Mouse (Mus musculus): ENCODE data around the gene F2rl2. TPM values are rescaled to one million over a fixed set of nuclear protein-coding genes. Genes with fewer than 3 reads are reported as not detected.

The F2rl2 gene
- total RNA-seq, 2 experiments from 2014 or later = 1.2 to 1.3 TPM

DNA sequence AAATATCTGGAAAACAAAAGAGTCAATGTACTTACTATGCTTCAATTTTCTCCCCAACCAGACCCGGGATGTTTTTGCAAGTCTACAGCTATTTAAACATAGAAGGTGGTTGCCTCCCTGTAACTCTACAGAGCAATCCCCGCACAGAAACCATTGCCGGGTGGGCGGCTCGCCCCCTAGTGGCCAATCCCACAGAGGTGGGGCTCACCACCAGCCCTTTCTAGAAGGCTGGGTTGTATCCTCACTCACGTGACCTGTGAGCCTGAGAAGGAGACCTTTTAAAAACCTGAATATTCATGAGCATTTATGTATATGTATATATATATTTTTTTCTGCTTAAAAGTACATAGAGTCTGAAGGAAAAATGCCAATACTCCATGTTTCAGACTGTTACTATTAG is 49.9 kb downstream of the F2rl2 start:
- Histone ChIP-seq H3K27ac (no peak overlapping the region), H3K4me3 (no peak overlapping the region)
- intact Hi-C loops (cut with DNase I) = loop anchor here (5.0 kb wide), 1 partner anchor 146 kb away; the partner anchor contains the start of gene Iqgap2
- TF ChIP-seq CTCF (IDR thresholded peaks at IDR 0.05) = peak; percentile 80
- peak; percentile 27 to 45 for DNase-seq (ENCODE audit: extremely low spot score in 1 of 2, low spot score in 2 of 2)

DNA sequence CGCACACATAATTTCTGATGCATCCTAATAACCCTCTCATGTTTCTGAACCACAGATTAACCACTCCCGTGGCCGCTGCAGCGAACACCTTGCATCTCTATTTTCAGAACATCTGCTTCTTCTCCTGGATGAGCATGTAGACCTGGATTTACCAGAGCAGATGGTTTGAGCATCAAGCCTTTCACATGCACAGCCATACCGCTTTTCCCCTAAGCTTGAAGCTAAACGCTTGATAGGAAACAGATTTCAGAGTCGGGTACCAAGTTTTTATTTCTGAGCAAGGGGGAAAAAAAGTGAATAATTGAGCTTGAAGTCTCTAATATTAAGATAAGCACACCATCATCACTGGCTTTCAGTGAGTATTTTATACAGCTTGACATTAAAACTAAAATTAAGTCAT is 50.4 kb downstream of the F2rl2 start:
- TF ChIP-seq CTCF (IDR thresholded peaks at IDR 0.05) = no peak
- no peak overlapping the region for H3K4me3 ChIP-seq
- no peak for DNase-seq (ENCODE audit: extremely low spot score in 1 of 2, low spot score in 2 of 2)
- no peak overlapping the region for H3K27ac ChIP-seq
- intact Hi-C loops (cut with DNase I) = loop anchor here (5.0 kb wide), 1 partner anchor 145 kb away; the partner anchor contains the start of gene Iqgap2

DNA sequence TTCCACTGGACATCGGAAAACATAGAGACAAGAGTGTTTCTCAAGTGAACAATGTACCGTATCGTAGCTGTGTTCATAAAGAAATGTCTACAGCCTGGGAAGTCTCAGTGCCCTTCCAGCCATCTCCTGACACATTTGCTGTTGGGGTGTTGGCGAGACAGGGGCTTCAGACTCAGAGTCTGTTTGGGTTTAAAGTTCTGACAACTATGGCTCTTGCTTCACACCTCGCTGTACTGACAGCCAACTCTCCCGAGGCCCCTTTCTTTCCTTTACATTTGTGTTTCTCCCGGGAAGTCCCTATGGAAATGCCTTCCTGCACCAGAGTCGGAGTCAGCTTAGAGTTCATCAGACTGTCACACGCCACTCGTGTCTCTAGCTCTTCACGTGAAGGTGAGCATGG is 50.9 kb downstream of the F2rl2 start:
- Histone ChIP-seq H3K4me3 (no peak overlapping the region), H3K27ac (no peak overlapping the region)
- no peak for DNase-seq (ENCODE audit: extremely low spot score in 1 of 2, low spot score in 2 of 2)
- no peak for TF ChIP-seq CTCF (IDR thresholded peaks at IDR 0.05)
- intact Hi-C loops (cut with DNase I) = loop anchor here (5.0 kb wide), 1 partner anchor 145 kb away; the partner anchor contains the start of gene Iqgap2

Other genes with a start within 250 kb of the F2rl2 start
- not detected for gene S100z, start 218.1 kb upstream of the F2rl2 start, total RNA-seq (2021)
- under 1 TPM; 0.21 to 0.32 TPM for gene F2rl1, start 171.6 kb upstream of the F2rl2 start, total RNA-seq (2021)
- gene F2r, start 78.4 kb upstream of the F2rl2 start, total RNA-seq (2021) = 1 to 10 TPM; 3.9 to 4.4 TPM
- gene Iqgap2, start 195.1 kb downstream of the F2rl2 start, total RNA-seq (2021) = 10 to 100 TPM; 19.1 to 21.5 TPM